Comparison of ENCODE assay signal across 8 mouse cellular contexts in genomic region chr15:99819621-99820279, GRCm38 (mm10). TPM values are rescaled to one million over a fixed set of nuclear protein-coding genes. Genes with fewer than 3 reads are reported as not detected.
DNase-seq lines count a peak whose midpoint lies in the region; ATAC-seq and TF ChIP-seq lines count a peak whose summit lies in the region.

No protein-coding gene starts in this region.

- TF ChIP-seq POLR2A in kidney, adult 2 months (IDR thresholded peaks at IDR 0.05; ENCODE audit: low read depth, low read length) = peak; percentile 44

- 41% methylated on average over 14 of the region's 14 CpGs for WGBS in kidney, adult 2 months
- 64% methylated on average over 14 of the region's 14 CpGs for WGBS in hindbrain, embryonic 14.5 days
- 33% methylated on average over 14 of the region's 14 CpGs for WGBS in liver, embryonic 16.5 days (ENCODE audit: insufficient replicate concordance)
- WGBS in neural tube, embryonic 15.5 days = 55% methylated on average over 14 of the region's 14 CpGs

- H3K9ac ChIP-seq in hindbrain, embryonic 14.5 days = peak overlapping the region; percentile 49; the same call in 1 of the 2 replicates
- H3K9ac ChIP-seq in liver, embryonic 16.5 days (ENCODE audit: low read depth, low read length) = no peak overlapping the region; the same call in 1 of the 2 replicates
- H3K9ac ChIP-seq in neural tube, embryonic 15.5 days (replicated peaks) = peak overlapping the region; percentile 43

- peak; percentile 64 for DNase-seq in kidney, adult 2 months
- no peak for DNase-seq in kidney, adult 8-10 months
- DNase-seq in forelimb bud, embryonic 11.5 days (ENCODE audit: low read depth, low spot score) = peak; percentile 70
- DNase-seq in hindbrain, embryonic 14.5 days (ENCODE audit: low spot score) = no peak
- no peak for DNase-seq in layer of hippocampus, adult 8-10 months (ENCODE audit: low spot score in 2 of 2)
- no peak for DNase-seq in left cerebral cortex, adult 11 months (ENCODE audit: low spot score)

- ATAC-seq in hindbrain, embryonic 14.5 days (ENCODE audit: low FRiP score) = no peak
- no peak for ATAC-seq in liver, embryonic 16.5 days (ENCODE audit: low read depth)
- no peak for ATAC-seq in neural tube, embryonic 15.5 days (ENCODE audit: low FRiP score)

- no peak for TF ChIP-seq CTCF in kidney, adult 2 months (conservative IDR thresholded peaks at IDR 0.05; ENCODE audit: insufficient read depth, insufficient read length, low read depth, low read length)

- H3K4me3 ChIP-seq in kidney, adult 2 months (ENCODE audit: insufficient read depth, low read depth, low read length) = peak overlapping the region; percentile 79
- peak overlapping the region; percentile 21 for H3K4me3 ChIP-seq in hindbrain, embryonic 14.5 days (replicated peaks; ENCODE audit: low read length)
- H3K4me3 ChIP-seq in liver, embryonic 16.5 days (ENCODE audit: low read depth, low read length) = peak overlapping the region; percentile 41
- H3K4me3 ChIP-seq in neural tube, embryonic 15.5 days (replicated peaks) = peak overlapping the region; percentile 32

- no peaks in the 10 kb centered on the region; the same call in 1 of the 2 replicates for H3K36me3 ChIP-seq in kidney, adult 2 months (ENCODE audit: control insufficient read depth, insufficient read depth, low read length)
- H3K36me3 ChIP-seq in hindbrain, embryonic 14.5 days (replicated peaks; ENCODE audit: control insufficient read depth, insufficient read depth) = no peaks in the 10 kb centered on the region
- peaks cover 6% of the 10 kb centered on the region for H3K36me3 ChIP-seq in liver, embryonic 16.5 days (ENCODE audit: control insufficient read depth, insufficient read depth)
- peaks cover 6% of the 10 kb centered on the region; the same call in 1 of the 2 replicates for H3K36me3 ChIP-seq in neural tube, embryonic 15.5 days

- peak overlapping the region; percentile 84 for H3K27ac ChIP-seq in kidney, adult 2 months (ENCODE audit: insufficient read depth, low read depth, low read length)
- H3K27ac ChIP-seq in hindbrain, embryonic 14.5 days = peak overlapping the region; percentile 78
- peak overlapping the region; percentile 44; the same call in 1 of the 2 replicates for H3K27ac ChIP-seq in liver, embryonic 16.5 days (ENCODE audit: low read length)
- H3K27ac ChIP-seq in neural tube, embryonic 15.5 days (replicated peaks) = peak overlapping the region; percentile 85

- peaks cover 7% of the 10 kb centered on the region for H3K4me1 ChIP-seq in kidney, adult 2 months (ENCODE audit: control insufficient read depth, insufficient read depth, low read length)
- peaks cover 17% of the 10 kb centered on the region for H3K4me1 ChIP-seq in hindbrain, embryonic 14.5 days (replicated peaks; ENCODE audit: control insufficient read depth, insufficient read depth, low read length)
- no peaks in the 10 kb centered on the region for H3K4me1 ChIP-seq in liver, embryonic 16.5 days (ENCODE audit: control insufficient read depth, low read depth, low read length)
- peaks cover 29% of the 10 kb centered on the region for H3K4me1 ChIP-seq in neural tube, embryonic 15.5 days

- H3K4me2 ChIP-seq in hindbrain, embryonic 14.5 days (replicated peaks) = peak overlapping the region; percentile 27
- peak overlapping the region; percentile 34 for H3K4me2 ChIP-seq in liver, embryonic 16.5 days (ENCODE audit: low read depth, low read length)
- peak overlapping the region; percentile 47 for H3K4me2 ChIP-seq in neural tube, embryonic 15.5 days

- H3K27me3 ChIP-seq in kidney, adult 2 months (replicated peaks; ENCODE audit: control insufficient read depth, insufficient read depth, low read length) = no peaks in the 10 kb centered on the region
- no peaks in the 10 kb centered on the region for H3K27me3 ChIP-seq in hindbrain, embryonic 14.5 days (ENCODE audit: control insufficient read depth, insufficient read depth, low read length)
- no peaks in the 10 kb centered on the region for H3K27me3 ChIP-seq in liver, embryonic 16.5 days (ENCODE audit: control insufficient read depth, insufficient read depth, low read depth, low read length)
- H3K27me3 ChIP-seq in neural tube, embryonic 15.5 days (replicated peaks) = no peaks in the 10 kb centered on the region

- no peaks in the 10 kb centered on the region for H3K9me3 ChIP-seq in hindbrain, embryonic 14.5 days (ENCODE audit: control insufficient read depth, low read length)
- H3K9me3 ChIP-seq in liver, embryonic 16.5 days (replicated peaks; ENCODE audit: control insufficient read depth, low read length) = no peaks in the 10 kb centered on the region
- no peaks in the 10 kb centered on the region for H3K9me3 ChIP-seq in neural tube, embryonic 15.5 days (replicated peaks)

RNA-seq across cellular contexts. Expression of gene Cers5, which starts 47.1 kb away (rescaled TPM):
- 28.7 and 31.8 TPM in 2 replicates for polyA plus RNA-seq in kidney, adult 2 months (2012; rRNA removed)
- 78.5 and 89.3 TPM in 2 replicates for polyA plus RNA-seq in hindbrain, embryonic 14.5 days (2014; fragmentation: Nextera tagmentation; extraction: Ambion mirVana)
- 6.9 and 8.5 TPM in 2 replicates for polyA plus RNA-seq in liver, embryonic 16.5 days (2015; fragmentation: Nextera tagmentation; extraction: Ambion mirVana)
- 82.2 and 92.1 TPM in 2 replicates for polyA plus RNA-seq in neural tube, embryonic 15.5 days (2015; fragmentation: Nextera tagmentation; extraction: Ambion mirVana)
- total RNA-seq in layer of hippocampus, adult 8-10 months (2022) = 10 to 100 TPM; 24.9 to 34.7 (median 31.4) TPM

RNA-seq across cellular contexts. Expression of gene Lima1, which starts 55.5 kb away (rescaled TPM):
- polyA plus RNA-seq in kidney, adult 2 months (2012; rRNA removed) = 29.9 and 32.7 TPM in 2 replicates
- polyA plus RNA-seq in hindbrain, embryonic 14.5 days (2014; fragmentation: Nextera tagmentation; extraction: Ambion mirVana) = 11.2 and 14.5 TPM in 2 replicates
- 12.2 and 14.2 TPM in 2 replicates for polyA plus RNA-seq in liver, embryonic 16.5 days (2015; fragmentation: Nextera tagmentation; extraction: Ambion mirVana)
- polyA plus RNA-seq in neural tube, embryonic 15.5 days (2015; fragmentation: Nextera tagmentation; extraction: Ambion mirVana) = 15.6 and 26.5 TPM in 2 replicates
- 10 to 100 TPM; 11.0 to 14.6 (median 13.1) TPM for total RNA-seq in layer of hippocampus, adult 8-10 months (2022)

Comparison
In these comparisons a context has a peak if more than half of its experiments do, and no peak if none do; other contexts are left out.
1. DNase-seq: peak in kidney, adult 2 months (single experiment) and forelimb bud, embryonic 11.5 days (single experiment); none in kidney, adult 8-10 months (0 of 2), hindbrain, embryonic 14.5 days (single experiment), layer of hippocampus, adult 8-10 months (0 of 2) and left cerebral cortex, adult 11 months (single experiment).
2. H3K4me3 ChIP-seq: peak in every context shown above with its lines; median percentile 79 in kidney, adult 2 months; 41 in liver, embryonic 16.5 days; 32 in neural tube, embryonic 15.5 days; 21 in hindbrain, embryonic 14.5 days.
3. Peak in every context shown above with its lines, with median percentiles within 50 percentile points of each other: H3K27ac ChIP-seq and H3K4me2 ChIP-seq.